Mouse (Mus musculus) midbrain, embryonic 14.5 days (tissue): Measurements from ENCODE around the gene Mcur1. TPM values are rescaled to one million over a fixed set of nuclear protein-coding genes. Genes with fewer than 3 reads are reported as not detected.
A peak's percentile ranks its signal among the peaks of the same experiment; 100 is the strongest.

Source experiments
- ATAC-seq: fragments of 200-750 bp; cut with Nextera tagmentation; 2 replicates; pipeline ENCODE4 v1.8.0; 2017; ENCODE audit warnings: moderate number of reproducible peaks, moderate library complexity; ENCODE audit not compliant: low FRiP score, low TSS enrichment
- DNase-seq: peaks from one replicate; pipeline ENCODE4 v3.0.0-alpha.2; 2015
- H3K27ac ChIP-seq: fragments of 300-500 bp; sonication (generic); replicated peaks from 2 replicates; pipeline ENCODE4 v1.5.1; 2014; ENCODE audit warnings: mild to moderate bottlenecking, low read depth, low read length, moderate library complexity
- H3K27me3 ChIP-seq: fragments of 300-500 bp; sonication (generic); 2 replicates; pipeline ENCODE4 v1.6.1; 2014; ENCODE audit warnings: low read length, control low read depth, mixed read lengths; ENCODE audit not compliant: control insufficient read depth, insufficient read depth
- H3K36me3 ChIP-seq: fragments of 300-500 bp; sonication (generic); 2 replicates; pipeline ENCODE4 v1.6.1; 2014; ENCODE audit warnings: low read length, control low read depth; ENCODE audit not compliant: control insufficient read depth, insufficient read depth
- H3K4me1 ChIP-seq: fragments of 300-500 bp; sonication (generic); 2 replicates; pipeline ENCODE4 v1.6.1; 2014; ENCODE audit warnings: mild to moderate bottlenecking, antibody characterized with exemption, low read length, control low read depth; ENCODE audit not compliant: control insufficient read depth, insufficient read depth
- H3K4me2 ChIP-seq: fragments of 300-500 bp; sonication (generic); 2 replicates; pipeline ENCODE4 v1.6.1; 2014; ENCODE audit warnings: mild to moderate bottlenecking, low read length, moderate library complexity
- H3K4me3 ChIP-seq: fragments of 300-500 bp; sonication (generic); replicated peaks from 2 replicates; pipeline ENCODE4 v1.5.1; 2014; ENCODE audit warnings: low read depth, low read length
- H3K9ac ChIP-seq: fragments of 300-500 bp; sonication (generic); replicated peaks from 2 replicates; pipeline ENCODE4 v1.6.1; 2014; ENCODE audit warnings: mild to moderate bottlenecking, low read length, moderate library complexity
- H3K9me3 ChIP-seq: fragments of 300-500 bp; sonication (generic); 2 replicates; pipeline ENCODE4 v1.6.1; 2016; ENCODE audit warnings: low read length, control low read depth, mixed read lengths; ENCODE audit not compliant: control insufficient read depth
- WGBS: fragments of 180-500 bp; shearing (Covaris S2); extraction: QIAGEN DNeasy Blood & Tissue Kit; methylation state at CpG from one replicate; pipeline ENCODE4 v1.1.7; 2014; 5-methylcytosine and 5-hydroxymethylcytosine counted together
- polyA plus RNA-seq: library from polyadenylated mRNA; unstranded; fragments of >200 nt; fragmentation: Nextera tagmentation; extraction: Ambion mirVana; gene quantifications from 2 replicates; pipeline ENCODE4 v1.2.1, GENCODE M21; 2014

The Mcur1 gene
- polyA plus RNA-seq, 1 experiment from 2014 or later: 10.8 TPM

DNA sequence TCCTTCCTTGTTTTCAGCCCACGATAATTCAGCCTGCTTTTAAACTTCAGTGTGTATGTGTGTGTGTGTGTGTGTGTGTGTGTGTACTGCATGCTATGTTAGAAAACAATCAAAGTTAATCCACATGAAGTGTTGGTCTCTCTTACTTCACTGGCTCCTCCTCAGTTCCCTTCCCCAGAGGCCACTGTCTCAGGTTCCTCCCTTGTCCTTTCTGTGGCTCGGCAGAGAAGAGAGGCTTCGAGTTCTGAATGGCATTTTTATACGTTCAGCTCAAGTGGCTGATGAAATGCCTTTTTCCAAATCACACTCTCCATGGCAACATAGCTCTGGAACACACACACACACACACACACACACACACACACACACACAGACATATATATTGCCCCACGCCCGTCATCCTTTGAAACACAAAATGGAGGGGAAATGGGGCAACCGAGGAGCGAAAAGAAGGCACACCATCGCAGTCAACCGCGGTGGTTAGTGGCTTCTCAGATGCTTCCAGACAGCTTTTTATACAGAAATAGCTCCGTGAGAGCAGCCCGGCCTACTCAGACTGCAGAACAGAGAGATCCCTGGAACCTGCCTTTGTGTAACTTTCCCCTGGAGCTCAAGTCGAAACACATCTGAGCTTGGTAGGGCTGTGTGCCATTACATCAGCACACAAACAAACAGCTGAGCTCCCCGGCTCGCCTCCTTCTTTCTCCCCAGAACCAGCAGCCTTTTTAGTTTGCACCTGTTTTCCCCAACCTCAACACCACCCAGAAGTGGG, 34.4 kb downstream of the Mcur1 start:
- H3K4me3 ChIP-seq: no peak overlapping the region
- no peaks in the 10 kb centered on the region for H3K9me3 ChIP-seq
- no peaks in the 10 kb centered on the region for H3K36me3 ChIP-seq
- no peak overlapping the region for H3K4me2 ChIP-seq
- no peaks in the 10 kb centered on the region for H3K27me3 ChIP-seq
- peaks cover 11% of the 10 kb centered on the region for H3K4me1 ChIP-seq
- H3K9ac ChIP-seq: no peak overlapping the region; the same call in 1 of the 2 replicates
- 45% methylated on average over 16 of the region's 16 CpGs for WGBS
- peak; percentile 50 for DNase-seq
- no peak for ATAC-seq
- peak overlapping the region; percentile 66 for H3K27ac ChIP-seq

- 57% methylated on average over 16 of the region's 16 CpGs for WGBS
- Histone ChIP-seq H3K4me1 (peaks cover 5% of the 10 kb centered on the region; the same call in 1 of the 2 replicates), H3K27me3 (no peaks in the 10 kb centered on the region), H3K36me3 (no peaks in the 10 kb centered on the region), H3K27ac (peak overlapping the region; percentile 66; the same call in 1 of the 2 replicates), H3K9me3 (no peaks in the 10 kb centered on the region), H3K9ac (no peak overlapping the region), H3K4me2 (no peak overlapping the region), H3K4me3 (no peak overlapping the region)
- DNase-seq (peak; percentile 60), ATAC-seq (no peak)
These were observed 35.3 kb downstream of the Mcur1 start for GRCm38 (mm10) chr13:43524491-43525362.

GRCm38 (mm10) chr13:43523906-43524480, 36.0 kb downstream of the Mcur1 start:
- Histone ChIP-seq H3K27ac (no peak overlapping the region), H3K4me2 (no peak overlapping the region), H3K4me3 (no peak overlapping the region), H3K36me3 (no peaks in the 10 kb centered on the region), H3K9ac (no peak overlapping the region), H3K27me3 (no peaks in the 10 kb centered on the region), H3K9me3 (no peaks in the 10 kb centered on the region), H3K4me1 (peaks cover 5% of the 10 kb centered on the region; the same call in 1 of the 2 replicates)
- no peak for DNase-seq
- no peak for ATAC-seq
- 50% methylated on average over 7 of the region's 7 CpGs for WGBS

- 95% methylated on average over 5 of the region's 5 CpGs for WGBS
- Histone ChIP-seq H3K36me3 (no peaks in the 10 kb centered on the region), H3K4me3 (no peak overlapping the region), H3K27ac (no peak overlapping the region), H3K4me1 (peaks cover 5% of the 10 kb centered on the region; the same call in 1 of the 2 replicates), H3K9me3 (no peaks in the 10 kb centered on the region), H3K27me3 (no peaks in the 10 kb centered on the region), H3K9ac (no peak overlapping the region), H3K4me2 (no peak overlapping the region)
- DNase-seq (no peak), ATAC-seq (no peak)
These were observed 38.1 kb downstream of the Mcur1 start for GRCm38 (mm10) chr13:43521940-43522339.

- Histone ChIP-seq H3K36me3 (no peaks in the 10 kb centered on the region), H3K4me2 (no peak overlapping the region), H3K27ac (no peak overlapping the region), H3K4me3 (no peak overlapping the region), H3K9me3 (no peaks in the 10 kb centered on the region), H3K9ac (no peak overlapping the region), H3K4me1 (no peaks in the 10 kb centered on the region), H3K27me3 (no peaks in the 10 kb centered on the region)
- 85% methylated on average over 6 of the region's 6 CpGs for WGBS
- DNase-seq: no peak
- no peak for ATAC-seq
These were observed 40.7 kb downstream of the Mcur1 start for GRCm38 (mm10) chr13:43519251-43519650.

- no peak for DNase-seq
- 78% methylated on average over 8 of the region's 8 CpGs for WGBS
These were observed 42.6 kb downstream of the Mcur1 start for GRCm38 (mm10) chr13:43517371-43517770.

GRCm38 (mm10) chr13:43516931-43517330, 43.1 kb downstream of the Mcur1 start:
- 38% methylated on average over 6 of the region's 6 CpGs for WGBS

More at GRCm38 (mm10) chr13:43517371-43517770, 42.6 kb downstream of the Mcur1 start:
- Histone ChIP-seq H3K4me1 (no peaks in the 10 kb centered on the region), H3K4me2 (no peak overlapping the region), H3K9ac (no peak overlapping the region), H3K27me3 (no peaks in the 10 kb centered on the region), H3K27ac (no peak overlapping the region), H3K4me3 (no peak overlapping the region), H3K9me3 (no peaks in the 10 kb centered on the region), H3K36me3 (no peaks in the 10 kb centered on the region)
- no peak for ATAC-seq

DNA sequence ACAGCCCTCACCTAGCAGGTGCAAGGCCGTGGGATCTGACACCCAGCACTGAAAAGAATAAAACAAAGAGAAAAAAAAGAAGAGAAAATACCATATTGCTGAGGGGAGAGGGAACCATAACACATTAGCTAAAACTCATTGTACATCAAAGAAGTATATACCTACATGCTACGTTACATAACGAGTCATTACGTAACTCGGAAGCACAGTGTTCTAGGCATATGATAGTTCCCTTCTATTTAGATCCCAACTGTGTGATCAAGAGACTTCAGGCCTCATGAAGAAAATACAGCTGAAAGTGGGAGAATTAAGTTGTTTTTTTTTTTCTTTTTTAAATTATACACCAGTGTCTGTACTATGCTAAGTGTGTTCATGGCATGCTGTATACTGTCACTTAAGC, 43.9 kb downstream of the Mcur1 start:
- ATAC-seq: no peak
- H3K27me3 ChIP-seq: no peaks in the 10 kb centered on the region
- H3K27ac ChIP-seq: no peak overlapping the region
- DNase-seq: no peak
- 96% methylated on average over 5 of the region's 5 CpGs for WGBS
- H3K9me3 ChIP-seq: no peaks in the 10 kb centered on the region
- no peaks in the 10 kb centered on the region for H3K4me1 ChIP-seq
- H3K9ac ChIP-seq: no peak overlapping the region
- H3K36me3 ChIP-seq: no peaks in the 10 kb centered on the region
- no peak overlapping the region for H3K4me2 ChIP-seq
- no peak overlapping the region for H3K4me3 ChIP-seq

More at GRCm38 (mm10) chr13:43516931-43517330, 43.1 kb downstream of the Mcur1 start:
- Histone ChIP-seq H3K4me3 (no peak overlapping the region), H3K9ac (no peak overlapping the region), H3K9me3 (no peaks in the 10 kb centered on the region), H3K36me3 (no peaks in the 10 kb centered on the region), H3K27ac (no peak overlapping the region), H3K4me2 (no peak overlapping the region), H3K27me3 (no peaks in the 10 kb centered on the region), H3K4me1 (no peaks in the 10 kb centered on the region)
- DNase-seq: no peak
- no peak for ATAC-seq
